Mouse (Mus musculus) c-Kit-positive CD71-positive TER-119-positive erythroid progenitor cells, embryonic 14.5 days (primary cell): ENCODE data around the gene Srcin1.

ENCODE experiments used
- DNase-seq: peaks from one replicate; pipeline ENCODE4 v3.0.0-alpha.2; 2013; ENCODE audit warnings: low spot score

Gene Srcin1

DNA sequence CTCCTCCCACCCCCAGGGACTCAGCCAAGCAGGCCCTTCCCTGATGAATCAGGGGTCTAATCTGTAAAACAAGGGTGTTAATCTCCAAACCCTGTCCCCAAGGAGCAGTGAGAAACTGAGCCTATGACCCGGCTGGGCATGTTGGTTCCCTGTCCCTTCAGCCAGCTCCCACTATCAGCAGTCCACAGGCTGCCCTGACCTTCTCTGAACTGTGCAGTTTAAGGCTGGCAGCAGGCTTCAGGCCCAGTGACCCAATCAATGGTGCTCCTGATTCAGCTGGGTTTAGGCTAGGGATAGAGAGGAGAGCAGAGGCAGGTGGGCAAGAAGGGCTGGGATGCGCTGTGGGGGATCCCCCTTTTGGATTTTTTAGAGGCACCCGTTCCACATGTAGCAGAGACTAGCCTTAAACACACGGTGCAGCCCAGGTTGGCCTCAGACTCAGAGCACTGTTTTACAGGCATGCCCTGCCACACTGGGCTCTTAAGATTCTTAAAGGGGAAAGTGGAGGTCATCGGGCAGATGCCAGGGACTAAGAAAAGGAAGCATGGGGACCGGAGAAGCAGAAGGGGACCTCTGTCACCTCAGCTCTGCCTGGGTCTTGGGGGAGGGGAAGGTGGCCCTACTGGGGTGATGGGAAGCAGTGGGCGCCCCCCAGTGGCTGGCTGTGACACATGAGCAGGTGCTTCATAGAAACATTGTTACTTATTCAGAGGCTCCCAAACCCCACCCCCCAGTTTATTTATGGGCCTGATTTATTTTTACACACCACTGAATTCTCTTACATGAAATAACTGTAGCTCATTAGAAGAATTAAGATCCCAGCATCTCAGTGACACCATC, 19.2 kb downstream of the Srcin1 start:
- DNase-seq: peak; percentile 33

DNA sequence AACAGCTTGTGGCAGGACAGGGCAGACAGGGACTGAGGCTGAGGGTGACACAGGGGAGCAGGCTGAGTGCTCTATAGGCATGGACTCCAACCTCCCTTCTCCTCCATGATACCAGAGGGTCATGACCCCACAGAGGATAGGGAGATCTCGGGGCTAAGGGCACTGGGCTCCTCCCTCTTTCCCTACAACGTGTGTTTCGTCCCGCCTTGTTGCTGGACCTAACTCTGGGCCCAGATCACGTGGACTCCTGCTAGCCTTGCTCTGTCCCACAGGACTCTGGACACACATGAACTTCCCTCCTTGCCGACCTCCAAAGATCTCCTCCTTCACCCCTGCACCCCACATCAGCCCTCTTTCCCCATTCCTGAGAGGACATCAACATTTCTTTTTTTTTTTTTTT, 20.8 kb downstream of the Srcin1 start:
- DNase-seq: no peak

DNA sequence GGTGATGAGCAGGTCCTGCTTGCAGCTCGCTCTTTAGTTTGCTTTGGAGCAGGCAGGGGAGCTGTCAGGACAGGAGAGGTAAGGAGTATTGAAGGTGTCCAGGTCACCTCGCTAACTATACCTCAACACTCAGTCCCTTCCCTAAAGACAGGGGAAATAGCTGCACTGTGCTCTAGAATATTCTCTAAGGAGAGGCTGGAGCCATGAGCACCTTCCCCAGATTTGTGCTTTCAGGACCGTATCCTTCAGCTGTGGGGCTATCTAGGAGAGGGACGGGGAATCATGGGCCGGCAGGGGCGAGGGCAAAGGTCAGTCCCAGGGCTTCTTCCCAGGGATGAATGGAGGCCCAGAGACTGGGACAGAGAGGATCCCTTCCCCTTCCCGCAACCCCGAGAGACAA, 23.8 kb downstream of the Srcin1 start:
- no peak for DNase-seq

DNA sequence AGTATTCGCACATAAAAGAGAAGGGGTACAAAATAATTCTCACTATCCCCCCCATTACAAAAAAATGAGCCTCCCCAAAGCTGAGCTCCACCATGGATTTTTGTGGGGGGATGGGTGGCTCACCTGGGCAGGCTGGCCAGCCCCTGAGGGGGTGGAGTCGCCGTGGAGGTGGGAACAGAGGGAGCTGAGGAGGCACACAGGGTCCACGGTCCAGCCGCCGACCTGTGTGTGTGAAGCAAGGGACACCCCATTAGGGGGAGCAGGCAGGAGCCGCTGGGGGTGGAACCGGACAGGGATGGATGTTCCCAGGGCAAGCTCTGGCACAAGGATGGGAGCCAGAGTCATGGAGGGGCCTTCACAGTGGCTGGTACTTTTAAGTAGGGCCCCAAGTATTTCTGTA, 27.2 kb downstream of the Srcin1 start:
- DNase-seq: no peak

DNA sequence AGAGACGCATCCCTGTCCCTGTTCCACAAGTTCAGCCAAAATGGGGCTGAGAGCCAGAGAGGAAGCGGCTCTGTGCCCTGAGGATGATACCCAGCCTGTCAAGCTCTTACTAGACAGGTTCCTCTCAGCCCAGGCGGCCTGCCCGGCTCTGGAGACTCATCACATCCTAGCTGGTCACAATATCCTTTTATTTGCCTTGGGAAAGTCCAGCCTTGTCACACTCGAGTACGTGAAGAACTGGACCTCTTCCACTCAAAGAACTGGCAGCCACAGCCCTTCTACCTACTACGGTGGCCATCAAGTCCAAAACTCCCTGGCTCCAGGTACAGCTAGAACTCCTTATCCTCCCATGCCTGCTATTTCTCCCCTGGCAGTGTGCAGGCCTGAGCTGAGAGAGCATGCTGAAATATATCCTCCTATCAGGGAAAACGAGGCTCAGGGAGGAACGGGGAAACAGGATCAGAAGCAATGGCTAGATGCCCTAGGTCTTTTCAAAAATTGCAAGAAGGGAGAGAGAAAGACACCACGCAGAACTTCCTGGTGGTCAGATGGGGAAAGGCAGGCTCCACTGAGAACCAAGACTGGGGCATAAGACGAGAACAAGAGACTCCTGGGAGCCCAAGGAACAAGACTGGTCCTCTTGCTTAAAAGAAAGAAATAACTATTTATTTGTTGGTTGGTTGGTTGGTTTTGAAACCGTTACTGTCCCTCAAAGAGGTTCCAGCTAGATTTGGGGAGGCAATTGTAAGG, 27.9 kb downstream of the Srcin1 start:
- no peak for DNase-seq

DNA sequence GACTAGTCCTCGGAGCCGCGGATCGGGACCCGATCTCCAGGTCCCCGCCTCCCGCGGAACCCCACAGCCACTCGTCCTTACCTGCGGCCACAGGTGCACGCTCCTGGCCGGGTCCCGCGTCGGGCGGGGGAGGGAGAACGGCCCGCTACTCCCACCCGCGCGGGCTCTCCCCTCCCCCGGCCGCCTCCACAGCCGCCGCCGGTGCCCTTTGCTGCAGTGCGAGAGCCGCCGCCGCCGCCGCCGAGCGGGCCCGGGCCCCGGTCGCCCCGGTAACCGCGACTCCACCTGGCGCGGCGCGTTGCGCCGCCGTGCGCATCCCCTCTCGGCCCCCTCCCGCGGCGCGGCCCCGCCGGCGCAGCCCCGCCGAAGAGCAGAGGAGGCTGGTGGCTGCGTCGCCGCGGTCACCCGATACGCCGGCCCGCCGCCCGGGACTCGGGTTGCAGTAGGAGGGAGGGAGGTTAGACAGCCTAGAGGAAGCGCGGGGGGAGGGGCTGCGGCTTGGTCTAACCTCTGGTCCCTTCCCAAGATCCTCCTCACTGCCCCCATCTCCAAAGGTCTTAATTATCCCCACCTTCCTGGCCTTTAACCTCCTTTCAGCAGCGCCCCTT, 29.1 kb downstream of the Srcin1 start:
- DNase-seq: no peak

DNA sequence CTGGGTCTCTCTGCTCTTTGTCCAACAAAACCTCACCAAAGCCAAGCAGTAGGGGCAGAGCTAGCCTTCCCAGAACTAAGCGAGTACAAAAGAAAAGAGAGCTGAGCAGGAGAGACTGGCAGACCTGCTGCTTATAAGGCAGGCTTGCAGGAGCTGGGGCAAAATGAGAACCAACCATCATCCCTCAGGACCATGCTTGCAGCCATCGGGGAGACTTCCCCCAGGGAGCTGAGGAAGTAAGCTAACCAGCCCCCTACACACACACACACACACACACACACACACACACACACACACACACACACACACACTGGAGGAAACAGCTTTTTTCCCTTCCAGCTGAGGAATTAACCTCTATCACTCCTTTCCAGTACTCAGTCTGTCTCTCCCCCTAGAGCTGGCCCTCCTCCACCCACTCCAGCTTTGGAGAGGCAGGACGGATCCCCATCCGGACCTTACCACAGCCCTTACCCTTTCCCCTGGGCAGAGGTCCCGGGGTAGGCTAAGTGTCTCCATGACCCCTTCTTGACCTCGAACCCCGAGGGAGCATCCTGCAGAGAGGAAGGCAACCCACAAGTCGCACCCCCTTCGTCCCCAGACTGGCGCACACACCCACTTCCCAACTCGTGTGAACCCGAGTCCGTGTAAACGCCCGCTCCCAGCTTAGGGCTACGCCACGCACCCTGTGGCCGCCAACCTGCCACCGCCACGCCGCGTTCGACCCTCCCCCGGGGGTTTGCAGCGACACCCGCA, 30.0 kb downstream of the Srcin1 start:
- DNase-seq: no peak

DNA sequence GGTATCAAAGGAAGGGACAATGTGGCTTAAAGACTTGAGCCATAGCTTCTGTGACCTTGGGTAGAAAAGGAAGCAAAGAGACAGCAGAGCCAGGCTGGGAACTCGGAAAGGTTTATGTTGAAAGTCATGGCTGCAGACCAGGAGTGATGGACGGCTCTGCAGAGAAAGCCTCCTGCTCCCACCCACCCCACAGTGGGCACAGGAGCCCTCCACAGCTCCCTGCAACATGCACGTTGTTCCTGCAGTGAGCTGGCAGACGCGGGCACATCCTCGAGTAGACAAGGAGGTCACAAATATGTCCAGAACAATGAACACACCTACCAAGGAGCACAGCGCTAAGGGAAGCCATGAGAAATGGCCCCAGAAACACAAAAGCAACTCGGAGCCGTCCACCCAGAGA, 32.1 kb downstream of the Srcin1 start:
- DNase-seq: no peak

DNA sequence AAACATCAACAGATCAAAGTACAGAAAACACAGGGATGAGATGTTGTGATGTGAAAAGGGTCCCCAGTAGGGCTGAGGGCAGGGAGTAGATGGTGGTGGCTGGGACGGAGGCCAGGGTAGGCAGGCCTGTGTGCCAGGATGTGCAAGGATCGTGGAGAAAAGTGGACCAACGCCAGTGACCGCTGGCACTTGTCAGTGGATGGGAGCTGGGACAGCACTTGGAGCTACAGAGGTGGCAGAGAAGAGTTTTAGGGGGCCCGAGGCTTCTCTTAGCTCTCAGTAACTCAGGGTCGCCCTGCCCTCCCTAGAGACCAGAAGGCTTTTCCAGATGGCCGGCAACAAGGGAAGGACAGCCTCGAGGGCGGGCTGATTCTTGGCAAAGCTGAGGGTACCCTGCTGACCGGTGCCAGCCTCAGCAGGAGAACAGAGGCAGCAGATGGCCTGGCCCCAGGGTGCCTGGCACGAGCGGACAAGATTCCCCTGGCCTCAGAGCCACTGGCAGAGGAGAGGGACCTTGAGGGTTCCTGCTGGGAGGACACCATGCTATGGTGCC, 32.7 kb downstream of the Srcin1 start:
- DNase-seq: no peak

DNA sequence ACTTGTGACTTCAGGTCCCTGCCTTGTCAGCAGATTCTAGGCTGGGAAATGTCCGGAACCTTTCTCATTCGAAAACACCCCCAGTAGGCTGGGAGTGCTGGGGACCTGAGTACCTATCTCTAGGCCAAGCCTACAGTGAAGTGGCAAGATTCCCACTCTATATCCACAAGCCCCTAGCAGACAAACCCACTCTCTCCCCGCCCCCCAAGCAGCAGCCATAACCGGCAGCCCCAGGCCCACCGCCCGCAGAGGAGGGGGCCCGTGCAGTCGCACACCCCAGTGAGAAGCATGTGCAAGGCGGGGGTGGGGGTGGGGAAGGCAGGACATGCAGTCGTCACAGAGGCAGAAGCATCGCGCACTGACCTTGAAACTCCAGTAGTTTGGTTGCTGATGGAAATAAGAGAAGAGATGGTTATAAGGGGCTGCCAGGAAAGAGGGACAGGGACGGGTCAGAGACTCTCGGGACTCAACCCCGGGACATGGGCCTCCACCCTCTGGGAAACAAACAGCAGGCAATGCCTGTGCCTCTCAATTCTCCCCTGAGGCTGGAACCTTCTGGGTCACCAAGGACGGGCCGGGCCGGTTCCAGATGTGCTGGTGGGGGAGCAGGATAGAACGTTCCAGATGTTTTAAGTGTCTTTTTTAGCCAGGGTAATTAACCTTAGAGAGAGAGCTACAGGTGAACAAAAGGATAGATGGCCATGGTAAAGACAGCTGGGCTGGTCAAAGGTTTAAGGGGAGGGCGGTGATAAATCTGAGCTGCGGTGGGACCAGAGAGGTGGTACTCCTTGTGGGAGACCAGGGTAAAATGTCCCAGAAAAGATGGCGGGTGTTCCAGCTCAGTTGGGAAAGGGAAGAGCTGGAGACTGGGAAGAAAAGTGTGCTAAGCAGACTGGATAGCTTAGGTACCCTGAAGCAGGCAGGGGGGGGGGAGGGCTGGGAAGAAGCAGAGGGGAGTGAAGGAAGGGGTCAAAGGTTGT, 33.5 kb downstream of the Srcin1 start:
- DNase-seq: no peak

DNA sequence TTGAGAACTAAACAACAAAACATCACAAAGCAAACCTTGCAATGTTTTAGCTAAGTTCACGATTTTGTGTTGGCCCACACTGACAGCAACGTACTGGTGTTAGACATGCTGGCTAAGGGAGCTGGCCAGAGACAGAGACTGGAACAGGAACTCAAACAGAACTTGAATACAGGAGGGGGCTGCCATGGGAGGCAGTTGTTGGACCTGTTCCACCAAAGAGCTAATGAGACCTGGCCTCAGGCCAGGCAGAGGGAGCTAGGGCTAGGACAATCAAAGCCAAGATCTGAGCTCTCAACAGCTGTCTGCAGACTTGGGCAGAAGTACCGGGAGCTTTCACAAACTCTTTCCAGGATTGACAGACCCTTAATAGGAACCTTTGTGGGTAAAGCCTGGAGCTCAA, 35.4 kb downstream of the Srcin1 start:
- no peak for DNase-seq

DNA sequence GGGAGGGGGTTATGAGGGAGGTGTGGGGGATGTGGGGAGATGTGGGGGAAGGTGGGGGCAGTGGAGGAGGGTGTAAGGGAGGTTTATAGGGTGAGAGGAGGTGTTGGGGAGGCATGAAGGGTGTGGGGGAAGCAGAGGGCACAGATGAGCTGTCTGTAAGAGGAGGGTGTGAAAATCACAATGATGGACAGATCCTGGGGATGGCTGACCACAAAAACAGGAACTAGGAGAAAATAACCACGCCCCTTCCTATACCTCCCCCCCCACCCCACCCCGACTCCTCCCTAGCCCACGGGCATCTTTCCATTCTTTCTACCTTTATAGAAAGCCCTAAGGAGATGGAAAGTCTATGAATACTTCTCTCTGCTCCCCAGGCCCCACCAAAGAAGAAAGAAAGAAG, 35.9 kb downstream of the Srcin1 start:
- DNase-seq: no peak

DNA sequence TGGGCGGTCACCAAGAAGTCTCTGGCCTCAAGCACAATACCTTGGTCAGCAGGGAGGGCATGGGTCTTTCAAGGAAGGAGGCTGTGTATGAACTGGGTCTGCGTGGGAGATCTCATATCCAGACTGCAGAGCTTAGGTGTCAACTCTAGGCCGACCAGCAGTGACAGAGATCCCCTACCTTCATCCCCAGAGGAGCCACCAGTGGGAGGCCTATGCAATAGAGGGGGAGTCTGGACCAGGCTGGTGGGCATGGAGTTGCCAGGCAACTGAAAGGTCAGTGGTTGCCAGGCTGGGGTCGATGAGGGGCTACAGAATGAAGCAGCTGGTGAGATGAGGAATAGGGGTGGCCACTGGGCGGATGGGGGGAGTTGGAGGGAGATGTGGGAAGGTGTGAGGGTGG, 36.4 kb downstream of the Srcin1 start:
- DNase-seq: no peak

DNA sequence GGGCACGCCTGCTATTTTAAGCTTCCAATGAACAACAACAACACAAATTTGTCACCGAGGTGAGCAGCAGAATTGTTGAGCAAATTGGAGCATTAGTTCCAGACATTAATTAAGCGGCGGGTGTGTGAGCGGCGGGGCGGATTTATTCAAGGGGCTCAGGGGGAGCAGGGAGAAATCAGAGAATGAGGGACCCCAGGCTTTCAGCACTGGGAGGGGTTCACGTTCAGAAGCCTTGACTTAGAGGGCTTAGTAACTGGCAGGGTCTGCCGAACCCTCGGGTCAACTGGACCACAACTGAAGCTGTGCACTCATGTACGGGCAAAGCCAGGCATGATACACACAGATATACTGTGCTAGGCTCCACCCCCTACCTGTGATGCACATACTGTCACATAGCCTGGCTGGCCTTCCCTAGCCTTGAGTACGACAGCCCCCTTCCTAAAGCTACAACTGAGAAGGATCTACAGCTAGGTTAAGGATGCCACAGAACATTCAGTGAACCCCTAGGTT, 38.4 kb downstream of the Srcin1 start:
- DNase-seq: no peak

DNA sequence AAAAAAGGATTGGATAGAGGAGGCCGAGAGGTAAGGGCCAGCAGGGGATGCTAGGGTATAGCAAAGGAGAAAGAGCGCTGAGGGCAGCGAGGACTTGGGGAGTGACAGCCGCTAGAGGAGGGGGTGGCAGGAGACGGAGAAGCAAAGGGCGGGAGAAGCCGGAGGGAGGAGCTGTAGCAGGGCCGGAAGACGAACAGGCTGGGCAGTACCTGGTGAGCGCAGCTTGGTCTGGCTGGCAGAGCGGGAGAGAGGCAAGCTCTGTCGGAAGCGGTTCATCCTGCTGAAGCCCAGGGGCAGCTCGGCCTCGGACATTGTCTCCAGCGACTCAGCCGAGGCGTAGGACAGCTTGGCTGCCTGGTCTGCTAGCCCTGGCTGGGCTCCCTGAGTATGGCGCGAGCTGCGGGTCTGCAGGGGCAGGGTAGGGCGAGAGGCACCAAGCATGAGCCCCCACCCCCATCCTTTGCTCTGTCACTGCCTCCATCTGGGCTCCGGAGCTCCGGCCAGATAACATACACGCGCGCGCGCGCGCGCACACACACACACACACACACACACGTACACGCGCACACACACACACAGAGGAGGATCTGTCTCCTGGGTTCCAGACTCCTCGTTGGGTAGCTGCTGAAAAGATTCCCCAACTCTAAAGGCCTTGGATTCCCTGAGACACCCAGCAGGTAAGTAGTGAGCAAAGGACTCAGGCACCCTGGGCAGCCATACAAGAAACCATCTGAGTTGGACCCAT, 39.0 kb downstream of the Srcin1 start:
- no peak for DNase-seq

DNA sequence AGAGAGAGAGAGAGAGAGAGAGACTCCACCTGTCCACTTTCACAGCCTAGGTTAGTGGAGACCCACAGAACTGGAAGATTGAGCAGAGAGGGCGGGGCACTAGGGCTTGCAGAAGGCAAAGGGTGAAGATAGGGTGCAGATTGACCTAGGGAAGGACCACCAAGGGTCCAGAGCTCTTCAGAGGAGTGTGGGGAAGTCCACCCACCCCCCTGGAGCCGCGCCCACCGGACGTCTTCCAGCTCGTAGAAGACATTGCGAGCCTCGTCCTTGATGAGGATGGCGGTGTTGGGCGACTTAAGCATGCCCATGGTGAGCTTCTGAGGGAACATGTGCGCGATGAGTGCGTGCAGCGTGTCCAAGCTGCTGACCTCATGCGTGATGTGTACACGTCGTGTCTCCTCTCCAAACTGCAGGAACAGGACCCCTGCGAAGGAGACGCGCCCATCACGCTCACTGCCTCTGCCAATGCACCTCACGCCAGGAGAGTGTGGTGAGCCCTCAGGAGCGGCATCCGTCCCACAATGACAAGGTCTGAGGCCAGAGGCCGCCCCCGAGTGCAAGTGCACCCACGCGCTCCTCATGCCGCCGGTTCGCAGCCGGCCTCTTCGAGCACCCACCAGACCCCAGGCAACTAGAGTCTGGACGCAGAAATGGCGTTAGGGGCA, 39.8 kb downstream of the Srcin1 start:
- no peak for DNase-seq

DNA sequence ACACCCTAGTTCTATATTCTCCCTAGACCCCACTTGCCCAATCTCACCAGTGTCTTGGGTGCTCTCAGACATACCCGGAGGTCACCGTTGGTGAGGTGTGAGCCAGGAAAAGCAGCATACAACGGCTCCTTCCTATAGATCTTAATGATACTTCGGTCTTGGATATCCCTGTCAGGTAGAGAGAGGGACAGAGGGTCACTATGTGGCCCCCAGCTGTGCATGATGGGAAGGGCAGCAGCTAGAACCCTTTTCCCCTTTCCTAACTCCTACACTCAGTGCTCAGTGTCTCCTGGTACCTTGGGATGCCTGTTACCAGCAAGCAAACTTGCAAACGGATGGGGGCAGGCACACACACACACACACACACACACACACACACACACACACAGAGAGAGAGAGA, 40.3 kb downstream of the Srcin1 start:
- DNase-seq: no peak

DNA sequence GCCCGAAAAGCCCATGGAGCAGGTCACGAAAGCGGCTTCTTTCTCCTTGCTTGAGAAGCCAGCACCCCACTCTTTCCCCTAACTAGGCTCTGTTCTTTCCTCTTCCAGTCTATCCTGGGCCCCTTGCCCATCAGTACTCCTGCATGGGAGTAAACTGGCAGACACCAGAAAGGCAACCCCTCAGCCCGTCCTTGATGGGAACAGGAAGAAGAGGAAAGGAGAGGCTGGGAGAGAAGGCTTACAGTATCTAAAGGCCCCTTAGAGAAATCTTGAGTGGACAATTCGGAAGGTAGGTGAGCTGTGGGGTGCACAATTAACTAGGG, 40.7 kb downstream of the Srcin1 start:
- DNase-seq: no peak

DNA sequence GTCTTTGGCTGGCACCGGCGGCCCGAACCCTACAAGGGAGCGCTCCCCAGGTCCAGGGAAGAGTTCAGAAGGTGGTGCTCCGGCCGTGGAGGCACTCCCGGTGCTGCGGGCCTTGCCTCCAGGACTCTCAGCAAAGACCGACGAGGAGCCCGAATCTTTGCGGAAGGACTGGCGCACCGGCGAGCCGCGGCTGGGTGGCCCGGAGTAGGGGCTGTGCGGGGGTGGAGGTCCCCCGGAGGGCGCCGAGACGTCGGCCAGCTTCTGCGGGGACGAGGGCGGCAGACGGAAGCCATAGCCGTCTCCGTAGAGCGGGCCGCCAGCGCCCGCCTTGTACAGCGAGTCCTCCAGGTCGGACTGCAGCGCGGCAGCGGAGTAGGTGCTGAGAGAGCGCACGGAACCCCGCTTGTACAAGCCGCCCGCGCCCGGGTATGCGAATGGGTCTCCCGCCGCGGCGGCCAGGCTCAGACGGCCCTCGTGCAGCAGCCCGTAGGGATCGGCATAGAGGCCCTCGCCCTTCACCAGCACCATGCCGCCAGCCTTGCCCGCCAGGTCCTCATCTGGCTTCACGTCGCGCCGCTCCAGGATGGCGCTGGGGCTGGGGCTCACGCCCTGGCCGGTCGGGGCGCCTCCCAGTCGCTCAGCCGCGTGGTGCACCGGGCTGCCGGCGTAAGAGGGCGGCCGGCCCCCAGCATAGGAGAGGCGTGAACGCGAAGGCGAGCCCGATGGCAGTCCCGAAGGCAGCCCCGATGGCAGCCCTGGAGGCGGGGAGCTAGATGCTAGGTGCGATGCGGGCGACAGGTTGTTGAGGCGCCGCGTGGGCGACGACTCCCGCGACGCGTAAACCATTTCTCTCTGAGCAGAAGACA, 41.3 kb downstream of the Srcin1 start:
- DNase-seq: no peak
